Mouse (Mus musculus) ES-Bruce4 (cell line): ENCODE results near the gene Pisd. TPM values are rescaled to one million over a fixed set of nuclear protein-coding genes. Genes with fewer than 3 reads are reported as not detected.
"Not testable (repeated sequence)": the region's sequence is repeated elsewhere in the genome, so short reads cannot be mapped to it uniquely, and the experiment has no call there.

Source experiments
- H3K27ac ChIP-seq: 2 replicates; pipeline ENCODE4 v1.5.1; 2012; ENCODE audit warnings: low read length, inconsistent platforms; ENCODE audit not compliant: insufficient read depth
- H3K27me3 ChIP-seq: 2 replicates; pipeline ENCODE4 v1.6.1; 2012; ENCODE audit warnings: mild to moderate bottlenecking, low read length, inconsistent platforms; ENCODE audit not compliant: control insufficient read depth, poor library complexity, insufficient read depth, severe bottlenecking
- H3K36me3 ChIP-seq: 2 replicates; pipeline ENCODE4 v1.6.1; 2012; ENCODE audit warnings: inconsistent platforms, mild to moderate bottlenecking, low read length, moderate library complexity; ENCODE audit not compliant: control insufficient read depth, poor library complexity, insufficient read depth, severe bottlenecking
- H3K4me1 ChIP-seq: one replicate; pipeline ENCODE4 v1.8.1; 2011; ENCODE audit warnings: low read length; ENCODE audit not compliant: control insufficient read depth, insufficient read depth
- H3K4me3 ChIP-seq: 2 replicates; pipeline ENCODE4 v1.5.1; 2011; ENCODE audit warnings: low read depth, mild to moderate bottlenecking, low read length
- H3K9ac ChIP-seq: 2 replicates; pipeline ENCODE4 v1.6.1; 2012; ENCODE audit warnings: low read depth, mild to moderate bottlenecking, inconsistent platforms; ENCODE audit not compliant: poor library complexity, severe bottlenecking
- H3K9me3 ChIP-seq: replicated peaks from 2 replicates; pipeline ENCODE4 v1.6.1; 2012; ENCODE audit warnings: mild to moderate bottlenecking, low read length, inconsistent platforms; ENCODE audit not compliant: control insufficient read depth, poor library complexity, insufficient read depth, severe bottlenecking
- CTCF ChIP-seq: IDR thresholded peaks from one replicate; pipeline ENCODE4 v1.8.1; 2011; ENCODE audit warnings: low read depth, low read length
- EP300 ChIP-seq: IDR thresholded peaks from 2 replicates; pipeline ENCODE4 v1.6.1; 2011; ENCODE audit warnings: low read depth, low read length; ENCODE audit not compliant: insufficient read depth
- POLR2A ChIP-seq: IDR thresholded peaks from one replicate; pipeline ENCODE4 v1.8.1; 2011; ENCODE audit warnings: low read length; ENCODE audit not compliant: insufficient read depth
- polyA plus RNA-seq: library from polyadenylated mRNA; stranded (reverse); fragments of >200 nt; gene quantifications from 2 replicates; pipeline ENCODE4 v1.2.4, GENCODE M21; 2011; ENCODE audit warnings: low read depth; ENCODE audit not compliant: missing spikeins, insufficient read depth, insufficient read length

Gene Pisd
- polyA plus RNA-seq, 1 experiment = 59.0 TPM

DNA sequence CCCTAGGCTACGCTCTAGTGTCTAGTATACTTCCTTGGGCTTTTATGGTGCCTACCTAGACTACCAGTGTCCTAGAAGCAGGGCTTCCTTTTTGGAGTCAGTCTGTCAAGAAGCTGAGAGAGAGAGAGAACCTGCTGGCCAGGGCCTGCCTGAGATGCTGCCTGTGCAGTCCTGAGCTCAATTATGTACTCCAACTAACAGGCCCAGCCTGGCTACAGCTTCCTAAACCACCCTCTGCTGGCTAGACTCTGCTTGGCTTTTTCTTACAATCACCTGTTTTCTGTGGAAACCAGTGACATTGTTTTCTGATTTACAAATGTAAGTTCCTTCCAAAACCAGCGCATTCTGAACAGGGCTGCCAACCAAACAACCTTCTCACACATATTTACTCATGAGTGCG lies 45.3 kb downstream of the Pisd start:
- Histone ChIP-seq H3K27ac (no peak overlapping the region), H3K4me3 (no peak overlapping the region), H3K9ac (no peak overlapping the region), H3K27me3 (no peaks in the 10 kb centered on the region), H3K4me1 (no peaks in the 10 kb centered on the region), H3K36me3 (no peaks in the 10 kb centered on the region), H3K9me3 (no peaks in the 10 kb centered on the region)
- TF ChIP-seq CTCF = no peak
- no peak for TF ChIP-seq POLR2A
- no peak for TF ChIP-seq EP300

DNA sequence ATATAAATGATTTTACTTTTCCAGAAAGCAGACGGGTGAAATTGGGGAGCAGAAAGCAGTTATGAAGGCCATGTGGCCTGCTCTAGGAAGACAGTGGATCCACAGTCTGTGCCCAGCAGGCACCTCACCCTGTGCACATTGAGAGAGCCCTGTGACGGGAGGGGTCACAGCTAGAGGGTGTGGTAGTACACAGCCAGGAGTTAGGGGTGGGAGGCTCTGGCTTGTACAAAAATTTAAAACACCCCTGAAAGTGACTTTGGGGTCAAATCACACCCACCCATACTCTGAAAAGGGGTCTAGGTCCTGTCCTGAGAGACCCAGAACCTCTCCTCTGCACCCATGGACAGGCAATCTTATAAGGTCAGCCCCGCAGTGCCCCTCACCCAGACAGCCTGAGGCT lies 48.7 kb downstream of the Pisd start:
- H3K9me3 ChIP-seq, H3K4me1 ChIP-seq, H3K27me3 ChIP-seq, H3K36me3 ChIP-seq, H3K4me3 ChIP-seq, H3K27ac ChIP-seq, H3K9ac ChIP-seq: not testable (repeated sequence)

DNA sequence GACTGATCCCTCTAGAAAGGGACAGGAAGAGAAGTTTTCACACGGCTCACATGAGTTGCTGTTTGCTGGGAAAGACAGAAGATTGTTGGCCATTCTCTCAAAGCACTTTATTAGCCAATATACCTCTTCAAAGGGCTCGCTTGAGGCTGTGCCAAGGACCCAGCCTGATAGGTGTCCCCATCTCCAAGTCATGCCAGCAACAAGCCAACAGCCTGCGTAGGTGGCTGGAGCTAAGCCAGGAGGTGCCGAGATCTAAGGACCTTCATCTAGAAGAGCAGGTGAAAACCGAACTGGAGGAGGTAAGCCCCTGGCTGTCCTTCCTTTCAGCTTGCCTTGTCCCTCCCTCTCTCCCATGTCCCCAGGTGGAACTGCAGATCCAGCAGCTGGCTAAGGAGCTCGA lies 49.7 kb downstream of the Pisd start:
- H3K9me3 ChIP-seq = no peaks in the 10 kb centered on the region
- no peak overlapping the region for H3K27ac ChIP-seq
- no peak overlapping the region for H3K4me3 ChIP-seq
- H3K36me3 ChIP-seq = no peaks in the 10 kb centered on the region
- TF ChIP-seq CTCF (no peak), EP300 (no peak), POLR2A (no peak)
- H3K4me1 ChIP-seq = no peaks in the 10 kb centered on the region
- H3K27me3 ChIP-seq = no peaks in the 10 kb centered on the region
- H3K9ac ChIP-seq = no peak overlapping the region

DNA sequence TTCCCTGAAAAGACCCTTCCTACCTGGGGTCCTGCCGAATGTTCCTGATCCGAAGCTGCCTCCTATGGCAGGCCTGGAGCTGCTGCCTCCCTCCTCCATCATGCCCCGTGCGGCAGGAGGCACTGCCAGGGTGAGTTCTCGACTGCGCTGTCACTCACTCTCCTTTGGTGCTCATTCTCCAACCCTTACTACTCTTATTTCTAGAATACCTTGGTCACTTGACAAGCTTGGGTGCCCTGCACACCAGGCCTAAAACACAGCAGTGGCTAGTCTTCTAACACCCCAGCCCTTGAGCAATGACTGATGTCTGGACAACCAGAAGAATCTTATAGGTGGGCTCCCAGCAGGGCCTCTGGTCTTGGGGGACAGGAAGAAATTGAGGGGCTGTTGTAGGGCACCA lies 51.6 kb downstream of the Pisd start:
- not testable (repeated sequence) for H3K9ac ChIP-seq, H3K27me3 ChIP-seq, H3K36me3 ChIP-seq, H3K4me1 ChIP-seq, H3K4me3 ChIP-seq, H3K9me3 ChIP-seq, H3K27ac ChIP-seq

DNA sequence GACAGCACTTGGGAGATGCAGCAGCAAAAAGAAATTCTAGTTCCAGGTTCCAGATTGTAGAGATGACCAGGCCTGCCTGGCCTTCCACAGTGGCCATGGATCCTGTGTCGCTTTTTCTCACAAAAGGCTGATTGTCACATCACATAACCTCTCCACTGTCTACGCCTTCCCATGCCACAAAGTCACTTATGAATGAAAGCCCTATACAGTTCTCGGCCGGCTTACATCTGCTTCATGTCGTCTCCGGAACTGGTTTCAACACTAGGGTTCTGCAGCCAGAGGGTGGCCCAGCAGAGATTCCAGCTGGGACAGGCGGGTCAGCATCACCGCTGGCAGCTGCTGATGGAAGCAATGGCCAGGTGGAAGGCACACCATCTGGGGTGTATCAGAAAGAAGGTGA lies 56.6 kb downstream of the Pisd start:
- Histone ChIP-seq H3K4me1 (no peaks in the 10 kb centered on the region), H3K36me3 (no peaks in the 10 kb centered on the region), H3K27ac (no peak overlapping the region), H3K27me3 (no peaks in the 10 kb centered on the region), H3K9me3 (no peaks in the 10 kb centered on the region), H3K9ac (no peak overlapping the region), H3K4me3 (no peak overlapping the region)
- TF ChIP-seq EP300 (no peak), POLR2A (no peak), CTCF (no peak)

DNA sequence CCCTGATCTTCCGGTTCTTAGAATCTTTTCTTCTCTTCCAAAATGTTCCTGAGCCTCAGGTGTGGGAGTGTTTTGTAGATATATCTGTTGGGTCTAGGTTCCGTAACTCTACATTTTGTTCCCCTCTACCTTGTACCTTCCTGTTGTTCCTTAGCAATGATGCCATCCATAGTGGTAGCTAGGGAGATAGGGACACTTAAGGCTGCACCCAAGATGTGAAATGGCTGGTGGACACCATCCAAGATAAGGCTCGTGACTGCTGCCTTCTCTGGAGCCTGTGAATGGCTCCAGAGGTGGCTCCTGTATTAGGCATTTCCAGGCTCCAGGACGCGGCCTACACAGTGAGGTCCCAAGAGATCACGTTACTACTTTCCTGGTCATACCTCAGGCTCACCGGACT lies 57.1 kb downstream of the Pisd start:
- no peaks in the 10 kb centered on the region for H3K36me3 ChIP-seq
- no peak for TF ChIP-seq EP300
- no peak for TF ChIP-seq POLR2A
- no peak for TF ChIP-seq CTCF
- H3K4me3 ChIP-seq = no peak overlapping the region
- no peak overlapping the region for H3K9ac ChIP-seq
- H3K9me3 ChIP-seq = no peaks in the 10 kb centered on the region
- no peaks in the 10 kb centered on the region for H3K27me3 ChIP-seq
- H3K4me1 ChIP-seq = no peaks in the 10 kb centered on the region
- no peak overlapping the region for H3K27ac ChIP-seq

DNA sequence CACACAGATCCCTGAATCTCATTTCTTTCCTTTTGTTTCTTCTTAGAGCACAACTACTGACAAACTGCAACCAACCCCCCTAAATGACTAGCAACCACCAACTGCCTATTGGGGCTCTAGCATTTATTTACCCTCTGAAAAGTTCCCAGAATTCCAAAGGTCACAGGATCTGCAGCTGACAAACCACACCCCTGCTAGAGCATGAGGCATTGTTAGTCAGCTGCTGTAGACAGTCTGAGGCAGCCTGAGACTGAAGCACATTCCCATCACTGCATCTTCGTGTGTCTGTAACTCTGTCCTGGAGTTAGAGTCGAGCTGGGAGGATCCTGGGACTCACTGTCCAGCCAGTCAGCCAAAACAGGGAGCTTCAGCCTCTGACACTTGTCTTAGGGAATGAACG lies 60.0 kb downstream of the Pisd start:
- not testable (repeated sequence) for H3K27ac ChIP-seq, H3K4me3 ChIP-seq, H3K27me3 ChIP-seq, H3K4me1 ChIP-seq, H3K9me3 ChIP-seq, H3K36me3 ChIP-seq, H3K9ac ChIP-seq
